Comparison of ENCODE assay signal across 25 mouse cellular contexts in genomic region chr6:147726987-147727386, GRCm38 (mm10).
DNase-seq lines count a peak whose midpoint lies in the region; ATAC-seq lines count a peak whose summit lies in the region.
"Had no signal": no experiment of that assay in that cellular context is flagged by ENCODE, and none has a peak within 500 bp of the region (broad histone marks: within the 10 kb centered on the region; RNA-seq: fewer than 3 reads in every experiment).

No protein-coding gene starts in this region.

- H3K9ac ChIP-seq in embryonic facial prominence, embryonic 12.5 days, result no peak overlapping the region
- no peak overlapping the region for H3K9ac ChIP-seq in intestine, embryonic 15.5 days
- H3K9ac ChIP-seq: forebrain, embryonic 12.5 days; heart, embryonic 15.5 days; hindbrain, embryonic 12.5 days; liver, embryonic 12.5 days; liver, postnatal 0 days had no signal

- peaks cover 6% of the 10 kb centered on the region; the same call in 1 of the 2 replicates for H3K4me1 ChIP-seq in embryonic facial prominence, embryonic 12.5 days
- 0 out of 2 replicates have a peak, but pooled peaks cover 3% of the 10 kb centered on the region for H3K4me1 ChIP-seq in embryonic facial prominence, embryonic 10.5 days
- no peaks in the 10 kb centered on the region for H3K4me1 ChIP-seq in intestine, embryonic 15.5 days (replicated peaks)
- H3K4me1 ChIP-seq: forebrain, embryonic 12.5 days; hindbrain, embryonic 12.5 days; liver, embryonic 12.5 days had no signal

- no peaks in the 10 kb centered on the region for H3K27me3 ChIP-seq in embryonic facial prominence, embryonic 12.5 days
- H3K27me3 ChIP-seq in embryonic facial prominence, embryonic 10.5 days (replicated peaks; ENCODE audit: low read depth, poor library complexity, severe bottlenecking), result no peaks in the 10 kb centered on the region
- H3K27me3 ChIP-seq in intestine, embryonic 15.5 days (replicated peaks), result no peaks in the 10 kb centered on the region
- H3K27me3 ChIP-seq: forebrain, embryonic 12.5 days; heart, embryonic 15.5 days; hindbrain, embryonic 12.5 days; liver, embryonic 12.5 days had no signal

- no peak for ATAC-seq in embryonic facial prominence, embryonic 12.5 days (ENCODE audit: insufficient number of reproducible peaks, insufficient read depth, low FRiP score, low TSS enrichment)
- ATAC-seq in intestine, embryonic 15.5 days, result no peak
- ATAC-seq: hindbrain, postnatal 0 days; intestine, embryonic 16.5 days; liver, embryonic 12.5 days; liver, postnatal 0 days; midbrain, embryonic 16.5 days had no signal

- H3K4me3 ChIP-seq in embryonic facial prominence, embryonic 12.5 days, result no peak overlapping the region
- H3K4me3 ChIP-seq in embryonic facial prominence, embryonic 10.5 days, result no peak overlapping the region
- H3K4me3 ChIP-seq in intestine, embryonic 15.5 days (replicated peaks), result no peak overlapping the region
- H3K4me3 ChIP-seq: forebrain, embryonic 12.5 days; heart, embryonic 10.5 days; heart, embryonic 15.5 days; hindbrain, embryonic 12.5 days; liver, embryonic 12.5 days had no signal

- 78% methylated on average over 4 of the region's 4 CpGs for WGBS in embryonic facial prominence, embryonic 12.5 days
- WGBS in embryonic facial prominence, embryonic 10.5 days, result 82% methylated on average over 4 of the region's 4 CpGs
- 69% methylated on average over 4 of the region's 4 CpGs for WGBS in intestine, embryonic 15.5 days

- H3K4me2 ChIP-seq in embryonic facial prominence, embryonic 12.5 days (replicated peaks), result no peak overlapping the region
- H3K4me2 ChIP-seq in intestine, embryonic 15.5 days (replicated peaks), result no peak overlapping the region
- H3K4me2 ChIP-seq: forebrain, embryonic 12.5 days; heart, embryonic 15.5 days; hindbrain, embryonic 12.5 days; liver, embryonic 12.5 days; midbrain, embryonic 11.5 days had no signal

- 0 out of 2 replicates have a peak overlapping the region, but pooled peaks have one; percentile 41 for H3K27ac ChIP-seq in embryonic facial prominence, embryonic 12.5 days
- no peak overlapping the region for H3K27ac ChIP-seq in embryonic facial prominence, embryonic 10.5 days (replicated peaks)
- H3K27ac ChIP-seq in intestine, embryonic 15.5 days, result no peak overlapping the region
- H3K27ac ChIP-seq: forebrain, embryonic 12.5 days; heart, embryonic 10.5 days; heart, embryonic 15.5 days; hindbrain, embryonic 12.5 days; hindbrain, postnatal 0 days; kidney, postnatal 0 days; liver, embryonic 12.5 days had no signal

- H3K36me3 ChIP-seq in embryonic facial prominence, embryonic 12.5 days, result no peaks in the 10 kb centered on the region
- no peaks in the 10 kb centered on the region for H3K36me3 ChIP-seq in embryonic facial prominence, embryonic 10.5 days (replicated peaks)
- H3K36me3 ChIP-seq in intestine, embryonic 15.5 days, result no peaks in the 10 kb centered on the region
- H3K36me3 ChIP-seq: forebrain, embryonic 12.5 days; G1E; heart, embryonic 10.5 days; heart, embryonic 15.5 days; hindbrain, embryonic 12.5 days; liver, embryonic 12.5 days had no signal

- no peak for DNase-seq in embryonic facial prominence, embryonic 10.5 days (ENCODE audit: low spot score)
- DNase-seq in heart, adult 11 months, result peak; percentile 48
- DNase-seq in heart, postnatal 4 days, result no peak
- peak; percentile 11 for DNase-seq in right cerebral cortex, postnatal 14 days
- DNase-seq in right cerebral cortex, postnatal 25 days, result no peak
- DNase-seq: adrenal gland, postnatal 10 days; cerebellum, adult 18-20 months; gastrocnemius, postnatal 14 days; kidney, adult 8-10 months; kidney, postnatal 4 days; liver, postnatal 0 days; lung, postnatal 36 days had no signal

- no peaks in the 10 kb centered on the region for H3K9me3 ChIP-seq in embryonic facial prominence, embryonic 12.5 days
- no peaks in the 10 kb centered on the region for H3K9me3 ChIP-seq in embryonic facial prominence, embryonic 10.5 days
- H3K9me3 ChIP-seq in intestine, embryonic 15.5 days, result no peaks in the 10 kb centered on the region
- H3K9me3 ChIP-seq: forebrain, embryonic 12.5 days; G1E; heart, embryonic 10.5 days; heart, embryonic 15.5 days; hindbrain, embryonic 12.5 days; liver, embryonic 12.5 days had no signal

Comparison
In these comparisons a context has a peak if more than half of its experiments do, and no peak if none do; other contexts are left out.
1. DNase-seq: peak in heart, adult 11 months (single experiment) and right cerebral cortex, postnatal 14 days (single experiment); none in embryonic facial prominence, embryonic 10.5 days (single experiment), heart, postnatal 4 days (single experiment) and right cerebral cortex, postnatal 25 days (single experiment).